Mouse (Mus musculus): Measurements from ENCODE around the gene Slc45a1.

The Slc45a1 gene

GRCm38 (mm10) chr4:150651390-150652277 is at the start of gene Slc45a1:
Gene Slc45a1, minus strand, starts transcription at chr4:150652174.
- no peak for DNase-seq (ENCODE audit: extremely low spot score)

DNA sequence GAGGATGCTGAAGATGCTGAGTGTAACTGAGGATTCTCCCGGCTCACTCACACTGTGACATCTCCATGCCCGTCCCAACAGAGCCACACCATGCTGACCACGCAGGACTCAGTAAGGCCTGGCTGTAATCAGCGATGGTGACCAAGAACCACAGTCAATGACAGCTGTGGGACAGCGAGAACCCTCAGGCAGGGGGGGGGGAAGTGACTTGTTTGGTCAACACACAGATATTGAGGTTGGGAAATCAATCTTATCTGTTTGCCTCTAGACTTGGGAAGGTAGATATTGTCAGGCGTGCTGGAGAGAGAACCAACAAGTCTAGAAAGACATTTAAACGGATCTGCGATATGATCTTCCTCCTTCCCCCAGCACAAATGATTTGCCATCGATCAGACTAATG is 48.9 kb upstream of the Slc45a1 start:
- no peak for DNase-seq (ENCODE audit: extremely low spot score)

DNA sequence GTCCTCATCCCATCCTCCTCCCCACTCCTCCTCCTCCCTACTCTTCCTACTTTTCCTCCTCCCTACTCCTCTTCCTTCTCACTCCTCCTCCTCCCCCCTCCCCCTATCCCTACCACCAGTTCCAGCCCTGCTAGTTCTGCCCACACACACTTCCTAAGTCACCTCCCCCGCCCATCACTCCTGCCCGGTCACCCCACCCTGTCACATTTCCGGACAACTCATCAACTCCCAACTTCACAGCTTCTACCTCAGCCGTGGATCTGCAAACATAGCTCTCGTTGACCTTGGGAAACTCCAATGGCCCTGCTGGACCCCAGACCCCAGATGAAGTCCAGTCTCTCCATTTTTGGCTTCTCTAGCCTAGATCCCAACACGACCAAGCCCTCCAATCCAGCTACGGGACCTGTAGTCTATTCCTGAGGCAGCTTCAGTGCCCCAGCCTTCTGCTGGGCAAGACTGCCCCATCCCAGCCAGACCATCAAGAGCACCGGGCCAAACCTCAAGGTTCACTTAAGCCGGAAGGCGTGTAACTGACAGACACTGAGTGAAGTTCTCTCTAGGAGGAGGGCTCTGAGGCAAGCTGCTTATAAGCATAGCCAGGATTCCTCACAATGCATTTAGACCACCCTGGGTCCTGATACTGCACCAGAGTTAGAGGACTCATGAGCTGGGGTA is 42.6 kb upstream of the Slc45a1 start:
- no peak for DNase-seq (ENCODE audit: extremely low spot score)

GRCm38 (mm10) chr4:150692861-150693403 is 41.0 kb upstream of the Slc45a1 start:
- no peak for DNase-seq (ENCODE audit: extremely low spot score)

- no peak for DNase-seq (ENCODE audit: extremely low spot score)
Measured at GRCm38 (mm10) chr4:150690759-150691158, 38.8 kb upstream of the Slc45a1 start.

GRCm38 (mm10) chr4:150689553-150689952 is 37.6 kb upstream of the Slc45a1 start:
- DNase-seq (ENCODE audit: extremely low spot score), result no peak

DNA sequence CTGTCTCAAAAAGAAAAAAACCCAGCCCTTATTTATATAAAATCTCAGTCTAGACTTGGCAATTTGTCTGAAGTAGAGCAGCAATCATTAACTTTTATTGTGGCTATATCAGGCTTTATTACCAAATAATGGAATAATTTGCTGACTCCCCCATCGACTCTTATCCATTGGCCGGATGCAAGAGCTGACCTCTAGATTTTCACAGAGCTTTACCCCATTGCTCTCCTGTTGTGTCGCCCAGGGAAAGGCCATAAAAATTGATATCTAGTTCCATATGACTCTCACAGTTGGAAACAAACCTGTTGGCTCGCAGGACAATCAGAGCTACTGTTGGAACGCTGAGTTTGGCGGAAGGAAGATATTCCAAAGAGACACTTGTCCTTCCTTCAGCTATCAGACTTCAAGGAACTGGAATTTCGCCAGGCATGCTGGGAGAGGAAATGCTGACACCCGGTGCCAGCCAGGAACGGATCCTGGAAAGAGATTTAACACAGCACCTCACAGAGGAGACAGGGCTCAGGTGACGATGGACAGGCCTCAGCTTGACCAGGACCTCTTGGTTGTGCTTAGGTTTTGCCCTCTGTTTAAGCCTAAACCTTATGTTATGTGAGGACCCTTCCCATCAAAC is 35.3 kb upstream of the Slc45a1 start:
- DNase-seq (ENCODE audit: extremely low spot score), result no peak

- DNase-seq (ENCODE audit: extremely low spot score), result no peak
Measured at GRCm38 (mm10) chr4:150686538-150686937, 34.6 kb upstream of the Slc45a1 start.

- DNase-seq (ENCODE audit: extremely low spot score), result no peak
Measured at GRCm38 (mm10) chr4:150685778-150686493, 34.0 kb upstream of the Slc45a1 start.

DNA sequence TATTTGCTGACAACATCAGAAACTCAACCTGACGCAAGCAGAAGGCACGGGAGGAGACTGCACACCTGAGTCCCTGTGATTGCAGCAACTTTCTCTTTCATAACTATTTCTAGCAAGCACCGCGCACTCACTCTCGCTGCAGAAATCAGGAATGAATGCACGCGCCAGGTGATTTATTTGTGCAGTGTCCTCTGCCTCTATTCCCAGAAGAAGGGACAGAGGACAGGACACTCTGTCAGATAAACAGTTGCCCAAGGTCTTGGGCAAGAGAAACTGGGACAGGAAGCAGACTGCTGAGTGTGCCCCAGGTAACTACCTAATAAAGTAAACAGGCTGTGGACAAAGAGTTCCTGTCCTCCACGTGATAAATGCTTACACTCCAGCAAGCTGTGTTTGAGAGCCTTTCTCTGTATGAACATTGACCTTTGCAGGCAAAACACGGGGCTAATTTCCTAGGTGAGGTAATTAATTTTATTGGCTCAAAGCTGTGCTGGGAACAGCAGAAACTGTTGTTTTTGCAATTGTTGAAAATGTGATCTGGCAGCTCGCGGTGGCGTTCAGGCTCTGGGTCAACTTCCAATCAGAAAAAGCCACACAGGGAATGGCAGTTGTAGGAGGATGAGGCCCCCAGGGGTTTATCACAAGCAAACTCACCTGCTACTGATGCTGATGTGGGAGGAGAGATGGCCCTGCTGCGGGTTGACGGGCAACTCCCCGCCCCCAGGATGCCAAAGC is 33.2 kb upstream of the Slc45a1 start:
- DNase-seq (ENCODE audit: extremely low spot score), result no peak

DNA sequence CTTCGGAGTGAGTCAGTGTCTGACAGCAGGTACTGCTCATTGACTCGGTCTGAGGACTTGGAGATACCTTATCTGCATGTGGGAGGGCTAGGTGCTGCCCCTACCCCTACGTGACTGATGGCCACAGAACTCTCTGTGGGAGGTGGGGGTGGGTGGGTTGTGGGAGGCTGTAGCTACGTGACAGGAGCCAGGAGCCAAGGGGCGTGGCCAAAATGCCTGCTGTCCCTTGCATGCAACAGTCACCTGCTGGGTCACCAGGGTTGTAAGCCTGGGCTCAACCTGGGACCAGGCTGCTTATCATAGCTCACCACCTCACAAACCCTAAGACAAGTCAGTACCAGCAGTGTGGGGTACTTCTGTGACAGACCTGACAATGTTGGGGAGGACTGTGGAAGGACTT is 28.4 kb upstream of the Slc45a1 start:
- DNase-seq (ENCODE audit: extremely low spot score), result no peak

- no peak for DNase-seq (ENCODE audit: extremely low spot score)
Measured at GRCm38 (mm10) chr4:150678789-150679188, 26.8 kb upstream of the Slc45a1 start.

- DNase-seq (ENCODE audit: extremely low spot score), result no peak
Measured at GRCm38 (mm10) chr4:150677846-150678224, 25.9 kb upstream of the Slc45a1 start.

DNA sequence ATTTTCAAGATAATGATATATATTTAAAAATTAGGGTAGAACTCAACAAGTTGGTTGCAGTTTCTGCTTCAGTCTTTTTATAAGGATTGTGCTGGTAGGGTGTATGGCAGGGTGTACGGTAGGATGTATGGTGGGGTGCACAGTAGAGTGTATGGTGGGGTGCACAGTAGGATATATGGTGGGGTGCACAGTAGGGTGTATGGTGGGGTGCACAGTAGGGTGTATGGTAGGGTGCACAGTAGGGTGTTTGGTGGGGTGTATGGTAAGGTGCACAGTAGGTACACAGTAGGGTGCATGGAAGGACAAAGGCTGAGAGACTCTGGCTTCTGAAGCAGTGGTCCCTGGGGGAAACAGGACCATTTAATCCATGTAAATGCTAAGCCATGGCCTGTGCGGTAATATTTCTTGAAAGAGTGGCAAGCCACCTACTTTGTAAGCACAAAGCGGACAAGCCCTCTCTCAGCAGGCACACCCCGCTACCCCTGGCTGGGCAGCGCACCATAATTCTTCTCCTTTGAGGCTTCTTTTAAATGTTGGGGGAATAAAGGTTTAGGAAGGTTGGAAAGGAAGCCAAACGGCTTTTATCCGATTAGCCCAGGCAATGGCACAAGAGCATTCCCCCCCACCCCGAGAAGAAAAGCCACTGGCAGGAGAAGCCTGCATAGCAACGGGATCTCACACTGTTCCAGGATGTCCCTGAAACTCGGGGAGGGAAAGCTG is 25.3 kb upstream of the Slc45a1 start:
- DNase-seq (ENCODE audit: extremely low spot score), result no peak

DNA sequence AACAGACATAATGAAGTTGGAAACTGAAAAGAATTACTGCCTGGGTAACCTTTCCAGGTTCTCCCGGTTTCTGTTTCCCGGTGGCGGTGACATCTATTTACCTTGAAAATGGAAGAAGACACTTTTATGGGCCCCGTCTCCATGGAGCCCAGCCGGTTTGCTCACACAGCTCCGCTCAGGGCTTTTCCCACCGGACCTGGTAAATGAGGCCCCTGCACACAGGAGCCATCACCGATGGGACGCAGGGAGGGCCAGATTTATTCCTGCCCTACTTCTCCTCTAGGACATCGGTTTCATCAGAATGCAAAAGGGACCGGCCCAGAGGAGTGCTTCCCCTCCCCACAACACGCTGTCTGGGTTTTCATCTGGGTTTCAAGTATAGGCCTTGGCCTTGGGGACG is 24.1 kb upstream of the Slc45a1 start:
- no peak for DNase-seq (ENCODE audit: extremely low spot score)

DNA sequence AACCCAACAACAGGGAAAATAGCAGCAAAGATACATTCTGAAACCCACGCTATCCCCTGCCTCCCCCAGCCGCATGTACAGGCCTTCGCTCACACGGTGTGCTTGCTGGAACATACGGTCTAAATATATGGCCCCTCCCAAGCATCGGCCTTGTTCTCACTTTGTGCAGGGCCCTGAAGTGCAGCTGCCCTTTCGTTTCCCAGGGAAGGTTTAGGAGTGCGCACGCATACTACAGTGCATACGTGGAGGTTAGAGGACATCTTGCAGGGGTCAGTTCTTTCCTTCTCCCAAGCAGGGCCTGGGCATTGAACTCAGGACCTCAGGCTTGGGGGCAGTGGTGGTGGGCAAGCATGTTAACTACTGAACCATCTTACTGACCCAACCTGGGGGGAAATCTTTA is 23.3 kb upstream of the Slc45a1 start:
- no peak for DNase-seq (ENCODE audit: extremely low spot score)

GRCm38 (mm10) chr4:150665806-150666205 is 13.8 kb upstream of the Slc45a1 start:
- DNase-seq (ENCODE audit: extremely low spot score), result no peak

DNA sequence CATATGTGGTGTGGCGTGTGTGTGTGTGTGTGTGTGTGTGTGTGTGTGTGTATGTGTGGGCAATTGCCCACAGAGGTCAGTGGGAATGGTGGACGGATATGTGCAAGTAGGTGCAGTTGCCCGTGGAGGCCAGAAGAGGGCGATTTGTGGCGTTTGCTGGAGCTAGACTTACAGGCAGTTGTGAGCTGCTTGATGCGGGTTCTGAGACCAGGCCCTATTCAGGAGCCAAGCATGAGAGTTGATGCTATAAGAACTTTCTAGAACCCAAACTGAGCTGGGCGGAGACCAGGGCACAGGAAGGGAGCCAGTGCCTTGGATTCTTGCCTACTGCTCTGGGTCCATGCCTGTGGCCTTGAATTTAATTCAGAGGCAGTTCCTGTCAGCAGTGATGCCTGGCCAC is 12.8 kb upstream of the Slc45a1 start:
- DNase-seq (ENCODE audit: extremely low spot score), result no peak

DNA sequence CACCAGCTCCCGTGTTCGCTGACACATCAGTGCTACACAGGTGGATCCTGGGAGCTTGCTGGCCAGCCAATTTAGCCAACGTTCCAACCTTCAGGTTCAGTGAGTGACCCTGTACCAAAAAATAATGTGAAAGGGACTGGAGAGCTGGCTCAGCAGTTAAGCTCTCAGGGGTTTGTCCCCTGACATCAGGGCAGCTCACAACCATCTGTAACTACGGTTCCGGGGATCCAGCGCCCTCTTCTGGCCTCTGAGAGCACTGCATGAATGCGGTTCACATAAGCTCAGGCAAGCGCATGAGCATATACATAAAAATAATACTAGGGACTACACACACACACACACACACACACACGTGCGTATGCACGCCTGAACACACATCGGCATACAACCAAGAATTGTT is 11.2 kb upstream of the Slc45a1 start:
- DNase-seq (ENCODE audit: extremely low spot score), result no peak

- no peak for DNase-seq (ENCODE audit: extremely low spot score)
Measured at GRCm38 (mm10) chr4:150661886-150662285, 9.9 kb upstream of the Slc45a1 start.
